Mouse (Mus musculus): ENCODE data around the gene Tspan9. TPM values are rescaled to one million over a fixed set of nuclear protein-coding genes. Genes with fewer than 3 reads are reported as not detected.

The Tspan9 gene
- polyA plus RNA-seq, 1 experiment from 2014 or later, result 32.7 TPM

GRCm38 (mm10) chr6:128095906-128096305 is 47.5 kb downstream of the Tspan9 start:
- 66% methylated on average over 8 of the region's 8 CpGs for WGBS
- Histone ChIP-seq H3K4me2 (no peak overlapping the region), H3K9me3 (no peaks in the 10 kb centered on the region), H3K36me3 (no peaks in the 10 kb centered on the region), H3K4me3 (no peak overlapping the region), H3K27me3 (no peaks in the 10 kb centered on the region), H3K9ac (no peak overlapping the region), H3K4me1 (replicated peaks) (peaks cover 25% of the 10 kb centered on the region), H3K27ac (no peak overlapping the region)
- no peak for ATAC-seq (ENCODE audit: low FRiP score)

- WGBS, result 95% methylated on average over 10 of the region's 10 CpGs
- no peak overlapping the region for H3K4me3 ChIP-seq
- peaks cover 31% of the 10 kb centered on the region for H3K4me1 ChIP-seq (replicated peaks)
Measured at GRCm38 (mm10) chr6:128095131-128095530, 48.3 kb downstream of the Tspan9 start.

GRCm38 (mm10) chr6:128093856-128094628 is 49.4 kb downstream of the Tspan9 start:
- WGBS, result 69% methylated on average over 15 of the region's 15 CpGs
- ATAC-seq (ENCODE audit: low FRiP score), result no peak
- no peak overlapping the region for H3K4me2 ChIP-seq

More at GRCm38 (mm10) chr6:128095131-128095530, 48.3 kb downstream of the Tspan9 start:
- Histone ChIP-seq H3K27ac (no peak overlapping the region), H3K27me3 (no peaks in the 10 kb centered on the region), H3K9ac (no peak overlapping the region), H3K9me3 (no peaks in the 10 kb centered on the region), H3K4me2 (no peak overlapping the region), H3K36me3 (no peaks in the 10 kb centered on the region)
- ATAC-seq (ENCODE audit: low FRiP score), result no peak

GRCm38 (mm10) chr6:128092621-128093020 is 50.8 kb downstream of the Tspan9 start:
- no peak for ATAC-seq (ENCODE audit: low FRiP score)
- WGBS, result 89% methylated on average over 5 of the region's 5 CpGs
- Histone ChIP-seq H3K4me1 (replicated peaks) (peaks cover 39% of the 10 kb centered on the region), H3K27ac (no peak overlapping the region), H3K4me2 (no peak overlapping the region), H3K4me3 (no peak overlapping the region), H3K9ac (no peak overlapping the region), H3K27me3 (no peaks in the 10 kb centered on the region), H3K36me3 (no peaks in the 10 kb centered on the region), H3K9me3 (no peaks in the 10 kb centered on the region)

More at GRCm38 (mm10) chr6:128093856-128094628, 49.4 kb downstream of the Tspan9 start:
- no peak overlapping the region for H3K4me3 ChIP-seq
- no peak overlapping the region for H3K9ac ChIP-seq
- H3K27ac ChIP-seq, result no peak overlapping the region
- H3K27me3 ChIP-seq, result no peaks in the 10 kb centered on the region
- peaks cover 31% of the 10 kb centered on the region for H3K4me1 ChIP-seq (replicated peaks)
- H3K9me3 ChIP-seq, result no peaks in the 10 kb centered on the region
- no peaks in the 10 kb centered on the region for H3K36me3 ChIP-seq

GRCm38 (mm10) chr6:128091833-128092166 is 51.6 kb downstream of the Tspan9 start:
- H3K9ac ChIP-seq, result no peak overlapping the region
- peaks cover 44% of the 10 kb centered on the region for H3K4me1 ChIP-seq (replicated peaks)
- H3K9me3 ChIP-seq, result no peaks in the 10 kb centered on the region
- H3K36me3 ChIP-seq, result no peaks in the 10 kb centered on the region
- no peak overlapping the region for H3K27ac ChIP-seq
- no peak overlapping the region for H3K4me2 ChIP-seq
- H3K4me3 ChIP-seq, result no peak overlapping the region
- ATAC-seq (ENCODE audit: low FRiP score), result no peak
- WGBS, result 91% methylated on average over 4 of the region's 4 CpGs
- no peaks in the 10 kb centered on the region for H3K27me3 ChIP-seq

GRCm38 (mm10) chr6:128090985-128091832 is 52.2 kb downstream of the Tspan9 start:
- H3K9me3 ChIP-seq, result no peaks in the 10 kb centered on the region
- H3K4me3 ChIP-seq, result no peak overlapping the region
- H3K27ac ChIP-seq, result peak overlapping the region; percentile 44
- no peak overlapping the region for H3K4me2 ChIP-seq
- H3K27me3 ChIP-seq, result no peaks in the 10 kb centered on the region
- ATAC-seq (ENCODE audit: low FRiP score), result peak; percentile 23
- WGBS, result 17% methylated on average over 6 of the region's 6 CpGs
- no peak overlapping the region for H3K9ac ChIP-seq
- no peaks in the 10 kb centered on the region for H3K36me3 ChIP-seq
- H3K4me1 ChIP-seq (replicated peaks), result peaks cover 49% of the 10 kb centered on the region

GRCm38 (mm10) chr6:128089770-128090702 is 53.4 kb downstream of the Tspan9 start:
- H3K4me1 ChIP-seq (replicated peaks), result peaks cover 57% of the 10 kb centered on the region
- ATAC-seq (ENCODE audit: low FRiP score), result no peak
- WGBS, result 79% methylated on average over 13 of the region's 13 CpGs
- no peaks in the 10 kb centered on the region for H3K27me3 ChIP-seq
- H3K4me3 ChIP-seq, result no peak overlapping the region
- no peaks in the 10 kb centered on the region for H3K9me3 ChIP-seq
- no peak overlapping the region for H3K9ac ChIP-seq
- peak overlapping the region; percentile 18; the same call in 1 of the 2 replicates for H3K27ac ChIP-seq
- H3K36me3 ChIP-seq, result no peaks in the 10 kb centered on the region
- no peak overlapping the region for H3K4me2 ChIP-seq

- Histone ChIP-seq H3K9ac (no peak overlapping the region), H3K4me3 (no peak overlapping the region), H3K36me3 (no peaks in the 10 kb centered on the region), H3K27me3 (no peaks in the 10 kb centered on the region), H3K9me3 (no peaks in the 10 kb centered on the region), H3K4me1 (replicated peaks) (peaks cover 57% of the 10 kb centered on the region), H3K27ac (peak overlapping the region; percentile 46), H3K4me2 (no peak overlapping the region)
- 83% methylated on average over 8 of the region's 8 CpGs for WGBS
- ATAC-seq (ENCODE audit: low FRiP score), result no peak
Measured at GRCm38 (mm10) chr6:128088746-128089523, 54.5 kb downstream of the Tspan9 start.

GRCm38 (mm10) chr6:128085488-128086066 is 57.8 kb downstream of the Tspan9 start:
- Histone ChIP-seq H3K27me3 (no peaks in the 10 kb centered on the region), H3K27ac (peak overlapping the region; percentile 60), H3K4me3 (no peak overlapping the region), H3K4me2 (no peak overlapping the region), H3K9ac (0 out of 2 replicates have a peak overlapping the region, but pooled peaks have one; percentile 39), H3K9me3 (no peaks in the 10 kb centered on the region), H3K4me1 (replicated peaks) (peaks cover 41% of the 10 kb centered on the region), H3K36me3 (no peaks in the 10 kb centered on the region)
- ATAC-seq (ENCODE audit: low FRiP score), result peak; percentile 24; the same call in 1 of the 2 replicates
- WGBS, result 52% methylated on average over 9 of the region's 9 CpGs

- WGBS, result 88% methylated on average over 11 of the region's 11 CpGs
- ATAC-seq (ENCODE audit: low FRiP score), result no peak
- Histone ChIP-seq H3K9ac (no peak overlapping the region), H3K36me3 (no peaks in the 10 kb centered on the region), H3K9me3 (no peaks in the 10 kb centered on the region), H3K4me1 (replicated peaks) (peaks cover 42% of the 10 kb centered on the region), H3K27me3 (no peaks in the 10 kb centered on the region), H3K4me2 (no peak overlapping the region), H3K27ac (no peak overlapping the region), H3K4me3 (no peak overlapping the region)
Measured at GRCm38 (mm10) chr6:128083305-128083704, 60.1 kb downstream of the Tspan9 start.

- 88% methylated on average over 5 of the region's 5 CpGs for WGBS
- Histone ChIP-seq H3K4me2 (no peak overlapping the region), H3K27ac (no peak overlapping the region), H3K9ac (no peak overlapping the region), H3K4me3 (no peak overlapping the region), H3K9me3 (no peaks in the 10 kb centered on the region), H3K27me3 (no peaks in the 10 kb centered on the region), H3K36me3 (no peaks in the 10 kb centered on the region), H3K4me1 (replicated peaks) (peaks cover 36% of the 10 kb centered on the region)
- ATAC-seq (ENCODE audit: low FRiP score), result no peak
Measured at GRCm38 (mm10) chr6:128081781-128082180, 61.6 kb downstream of the Tspan9 start.
